Mouse (Mus musculus): Measurements from ENCODE around the gene Lamtor3. TPM values are rescaled to one million over a fixed set of nuclear protein-coding genes. Genes with fewer than 3 reads are reported as not detected.
A peak's percentile ranks its signal among the peaks of the same experiment; 100 is the strongest.

Lamtor3 gene
- 52.1 and 57.9 TPM in 2 replicates for polyA plus RNA-seq (2012; ENCODE audit: insufficient read depth, insufficient read length, missing spikeins)

GRCm38 (mm10) chr3:137918172-137918931 is at the start of gene Lamtor3:
Gene Lamtor3 (plus strand): TSS chr3:137918506.
- peak within 1 kb of the TSS; percentile 98 for H3K4me3 ChIP-seq (ENCODE audit: insufficient read depth, low read depth, low read length)
- H3K27ac ChIP-seq (replicated peaks; ENCODE audit: low read depth, low read length) = peak within 1 kb of the TSS; percentile 80
- H3K4me1 ChIP-seq (ENCODE audit: control insufficient read depth, insufficient read depth, insufficient read length, low read length) = no peaks in the 10 kb centered on the region

DNA sequence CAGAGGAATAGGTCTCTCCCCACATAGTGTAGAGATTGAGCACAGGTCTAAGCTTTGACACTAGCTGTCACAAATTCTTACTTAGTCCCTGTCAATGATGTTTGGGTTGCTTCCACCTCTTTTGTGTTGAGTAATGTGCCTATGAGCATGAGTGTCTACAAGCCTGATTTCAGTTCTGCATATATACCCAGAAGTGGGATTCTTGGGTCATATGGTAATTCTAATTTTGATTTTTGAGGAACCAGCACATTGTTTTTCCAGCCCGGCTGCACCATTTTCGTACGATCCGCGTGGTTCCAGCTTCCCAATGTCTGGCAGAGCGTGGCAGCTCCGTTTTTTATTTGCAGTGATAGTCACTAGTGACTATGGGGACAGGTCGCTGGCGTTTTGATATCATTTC is 48.9 kb upstream of the Lamtor3 start:
- H3K4me3 ChIP-seq (ENCODE audit: insufficient read depth, low read depth, low read length) = no peak overlapping the region
- no peak overlapping the region for H3K27ac ChIP-seq (replicated peaks; ENCODE audit: low read depth, low read length)
- H3K4me1 ChIP-seq (ENCODE audit: control insufficient read depth, insufficient read depth, insufficient read length, low read length) = no peaks in the 10 kb centered on the region

GRCm38 (mm10) chr3:137879313-137879712 is 39.0 kb upstream of the Lamtor3 start:
- no peaks in the 10 kb centered on the region; the same call in 1 of the 2 replicates for H3K4me1 ChIP-seq (ENCODE audit: control insufficient read depth, insufficient read depth, insufficient read length, low read length)
- H3K4me3 ChIP-seq (ENCODE audit: insufficient read depth, low read depth, low read length) = no peak overlapping the region

GRCm38 (mm10) chr3:137880109-137880748 is 38.1 kb upstream of the Lamtor3 start:
- H3K4me3 ChIP-seq (ENCODE audit: insufficient read depth, low read depth, low read length) = no peak overlapping the region
- peak overlapping the region; percentile 52; the same call in 1 of the 2 replicates for H3K27ac ChIP-seq (replicated peaks; ENCODE audit: low read depth, low read length)
- no peaks in the 10 kb centered on the region; the same call in 1 of the 2 replicates for H3K4me1 ChIP-seq (ENCODE audit: control insufficient read depth, insufficient read depth, insufficient read length, low read length)

More at GRCm38 (mm10) chr3:137879313-137879712, 39.0 kb upstream of the Lamtor3 start:
- H3K27ac ChIP-seq (replicated peaks; ENCODE audit: low read depth, low read length) = no peak overlapping the region; the same call in 1 of the 2 replicates

GRCm38 (mm10) chr3:137881093-137881492 is 37.2 kb upstream of the Lamtor3 start:
- no peak overlapping the region for H3K27ac ChIP-seq (replicated peaks; ENCODE audit: low read depth, low read length)
- H3K4me3 ChIP-seq (ENCODE audit: insufficient read depth, low read depth, low read length) = no peak overlapping the region
- no peaks in the 10 kb centered on the region; the same call in 1 of the 2 replicates for H3K4me1 ChIP-seq (ENCODE audit: control insufficient read depth, insufficient read depth, insufficient read length, low read length)

DNA sequence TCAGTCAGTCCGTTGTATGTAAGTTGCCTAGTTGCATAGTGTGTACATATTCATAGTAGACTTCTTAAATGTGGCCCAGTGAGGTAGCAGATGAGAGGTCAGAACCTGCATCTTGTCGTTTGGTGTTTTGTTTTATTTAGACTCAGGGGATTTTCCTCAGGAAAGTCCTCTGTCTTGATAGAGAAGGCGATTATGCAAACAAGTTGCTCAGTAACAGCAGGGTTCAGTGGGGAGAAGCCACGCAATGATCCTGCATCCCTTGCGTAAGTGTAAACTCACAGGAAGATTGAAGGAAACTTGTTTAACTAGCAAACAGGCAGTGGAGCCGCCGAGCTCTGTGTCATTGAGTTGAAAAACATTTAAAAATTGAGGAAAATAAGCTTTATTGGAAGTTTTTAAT is 30.3 kb upstream of the Lamtor3 start:
- Histone ChIP-seq H3K4me3 (ENCODE audit: insufficient read depth, low read depth, low read length) (no peak overlapping the region), H3K4me1 (ENCODE audit: control insufficient read depth, insufficient read depth, insufficient read length, low read length) (no peaks in the 10 kb centered on the region; the same call in 1 of the 2 replicates), H3K27ac (replicated peaks; ENCODE audit: low read depth, low read length) (no peak overlapping the region)

- Histone ChIP-seq H3K4me1 (ENCODE audit: control insufficient read depth, insufficient read depth, insufficient read length, low read length) (no peaks in the 10 kb centered on the region; the same call in 1 of the 2 replicates), H3K27ac (replicated peaks; ENCODE audit: low read depth, low read length) (no peak overlapping the region), H3K4me3 (ENCODE audit: insufficient read depth, low read depth, low read length) (no peak overlapping the region)
These were observed 27.2 kb upstream of the Lamtor3 start for GRCm38 (mm10) chr3:137891089-137891488.

- H3K27ac ChIP-seq (replicated peaks; ENCODE audit: low read depth, low read length) = no peak overlapping the region
- no peaks in the 10 kb centered on the region; the same call in 1 of the 2 replicates for H3K4me1 ChIP-seq (ENCODE audit: control insufficient read depth, insufficient read depth, insufficient read length, low read length)
- no peak overlapping the region for H3K4me3 ChIP-seq (ENCODE audit: insufficient read depth, low read depth, low read length)
These were observed 26.2 kb upstream of the Lamtor3 start for GRCm38 (mm10) chr3:137892118-137892517.

GRCm38 (mm10) chr3:137893789-137894188 is 24.5 kb upstream of the Lamtor3 start:
- no peak overlapping the region for H3K27ac ChIP-seq (replicated peaks; ENCODE audit: low read depth, low read length)
- no peak overlapping the region for H3K4me3 ChIP-seq (ENCODE audit: insufficient read depth, low read depth, low read length)
- H3K4me1 ChIP-seq (ENCODE audit: control insufficient read depth, insufficient read depth, insufficient read length, low read length) = no peaks in the 10 kb centered on the region; the same call in 1 of the 2 replicates

GRCm38 (mm10) chr3:137895196-137895595 is 23.1 kb upstream of the Lamtor3 start:
- H3K27ac ChIP-seq (replicated peaks; ENCODE audit: low read depth, low read length) = no peak overlapping the region

GRCm38 (mm10) chr3:137896386-137896785 is 21.9 kb upstream of the Lamtor3 start:
- H3K4me1 ChIP-seq (ENCODE audit: control insufficient read depth, insufficient read depth, insufficient read length, low read length) = no peaks in the 10 kb centered on the region; the same call in 1 of the 2 replicates
- no peak overlapping the region for H3K4me3 ChIP-seq (ENCODE audit: insufficient read depth, low read depth, low read length)
- no peak overlapping the region for H3K27ac ChIP-seq (replicated peaks; ENCODE audit: low read depth, low read length)

More at GRCm38 (mm10) chr3:137895196-137895595, 23.1 kb upstream of the Lamtor3 start:
- H3K4me1 ChIP-seq (ENCODE audit: control insufficient read depth, insufficient read depth, insufficient read length, low read length) = no peaks in the 10 kb centered on the region; the same call in 1 of the 2 replicates
- H3K4me3 ChIP-seq (ENCODE audit: insufficient read depth, low read depth, low read length) = no peak overlapping the region

DNA sequence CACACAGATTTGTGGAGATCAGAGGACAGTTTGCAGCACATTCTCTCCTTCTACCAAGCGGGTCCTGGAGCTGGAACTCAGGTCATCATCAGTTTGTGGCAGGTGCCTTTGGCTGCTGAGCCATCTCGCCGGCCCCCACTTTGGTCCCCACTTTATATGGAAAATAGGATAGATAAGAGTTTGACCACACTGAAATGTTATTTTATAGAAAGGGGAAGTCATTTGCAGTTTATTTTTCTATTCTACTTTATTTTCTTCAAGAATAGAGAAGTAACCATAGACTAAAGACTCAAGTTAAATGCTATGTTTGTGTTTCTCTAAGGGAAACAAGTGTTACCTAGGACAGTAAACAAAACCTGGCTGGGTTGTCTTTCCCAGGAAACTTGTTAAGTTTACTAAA is 21.4 kb upstream of the Lamtor3 start:
- Histone ChIP-seq H3K27ac (replicated peaks; ENCODE audit: low read depth, low read length) (no peak overlapping the region), H3K4me1 (ENCODE audit: control insufficient read depth, insufficient read depth, insufficient read length, low read length) (no peaks in the 10 kb centered on the region; the same call in 1 of the 2 replicates), H3K4me3 (ENCODE audit: insufficient read depth, low read depth, low read length) (no peak overlapping the region)

- Histone ChIP-seq H3K4me3 (ENCODE audit: insufficient read depth, low read depth, low read length) (no peak overlapping the region), H3K27ac (replicated peaks; ENCODE audit: low read depth, low read length) (no peak overlapping the region), H3K4me1 (ENCODE audit: control insufficient read depth, insufficient read depth, insufficient read length, low read length) (no peaks in the 10 kb centered on the region; the same call in 1 of the 2 replicates)
These were observed 20.6 kb upstream of the Lamtor3 start for GRCm38 (mm10) chr3:137897685-137898084.

DNA sequence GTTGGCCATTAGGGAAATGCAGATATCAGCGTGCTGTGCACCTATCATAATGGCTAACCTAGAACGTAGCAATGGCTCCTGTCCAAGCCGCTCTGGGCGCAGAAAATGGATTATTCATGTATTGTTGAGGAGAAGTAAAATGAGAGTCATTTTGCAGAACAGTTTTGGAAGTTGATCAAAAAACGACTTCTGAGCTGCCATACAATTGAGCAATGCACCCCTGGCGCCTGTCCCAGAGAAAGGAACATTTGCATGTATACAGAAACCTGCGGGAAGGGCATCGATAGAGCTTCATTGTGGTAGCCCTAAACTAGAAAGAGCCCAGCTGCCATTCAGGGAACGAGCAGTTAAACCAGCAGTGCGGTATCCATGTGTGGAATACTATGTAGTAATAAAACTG is 18.2 kb upstream of the Lamtor3 start:
- Histone ChIP-seq H3K4me1 (ENCODE audit: control insufficient read depth, insufficient read depth, insufficient read length, low read length) (no peaks in the 10 kb centered on the region; the same call in 1 of the 2 replicates), H3K4me3 (ENCODE audit: insufficient read depth, low read depth, low read length) (no peak overlapping the region)

DNA sequence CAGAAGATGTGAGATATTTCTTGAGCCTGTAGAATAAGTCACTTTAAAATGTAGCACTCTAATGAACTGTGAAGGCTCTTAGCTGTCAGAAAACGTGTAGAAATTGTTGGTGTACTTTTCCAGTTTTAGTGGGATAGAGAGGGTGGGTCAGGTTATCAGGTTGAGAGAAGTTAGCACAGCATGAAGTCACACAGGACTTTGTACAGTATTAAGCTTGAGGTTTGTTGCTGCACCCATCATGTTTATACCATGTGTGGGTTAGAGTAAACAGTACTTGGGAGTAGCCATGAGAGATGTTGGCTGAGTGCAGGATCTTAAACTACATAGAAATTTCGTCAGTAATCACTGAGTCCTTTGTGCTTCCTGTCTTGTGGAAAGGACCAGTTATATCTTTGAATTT is 5.2 kb upstream of the Lamtor3 start:
- H3K4me1 ChIP-seq (ENCODE audit: control insufficient read depth, insufficient read depth, insufficient read length, low read length) = no peaks in the 10 kb centered on the region
- H3K4me3 ChIP-seq (ENCODE audit: insufficient read depth, low read depth, low read length) = no peak overlapping the region
- H3K27ac ChIP-seq (replicated peaks; ENCODE audit: low read depth, low read length) = no peak overlapping the region

More for the DNA sequence above, 18.2 kb upstream of the Lamtor3 start:
- no peak overlapping the region for H3K27ac ChIP-seq (replicated peaks; ENCODE audit: low read depth, low read length)
